Mouse (Mus musculus) CH12.LX (cell line): ENCODE results near the gene Slc16a2. TPM values are rescaled to one million over a fixed set of nuclear protein-coding genes. Genes with fewer than 3 reads are reported as not detected.

Experiments
- DNase-seq: peaks from one replicate; pipeline ENCODE4 v3.0.0-alpha.2; 2013; ENCODE audit errors: extremely low read depth
- H3K27ac ChIP-seq: 2 replicates; pipeline ENCODE4 v1.5.1; 2012; ENCODE audit warnings: low read depth, mild to moderate bottlenecking, control low read depth, moderate library complexity; ENCODE audit not compliant: insufficient read depth
- H3K27me3 ChIP-seq: replicated peaks from 2 replicates; pipeline ENCODE3; 2012; ENCODE audit warnings: inconsistent platforms
- H3K36me3 ChIP-seq, 2 experiments: replicated peaks in 1 of 2; 2 replicates each; pipeline versions ENCODE3 to v1.6.1; 2012; ENCODE audit warnings: inconsistent platforms in 1 of 2, low read length in 1 of 2, mild to moderate bottlenecking in 1 of 2, mixed read lengths in 1 of 2, moderate library complexity in 1 of 2; ENCODE audit not compliant: control insufficient read depth in 1 of 2, insufficient read depth in 1 of 2
- H3K4me1 ChIP-seq, 2 experiments: 2 replicates each; pipeline ENCODE4 v1.6.1; 2012; ENCODE audit warnings: inconsistent platforms in 1 of 2, moderate library complexity in 1 of 2; ENCODE audit not compliant: insufficient read depth in 2 of 2, control insufficient read depth in 1 of 2
- H3K4me2 ChIP-seq: 2 replicates; pipeline ENCODE4 v1.6.1; 2012; ENCODE audit warnings: low read depth, mild to moderate bottlenecking, control low read depth; ENCODE audit not compliant: poor library complexity, insufficient read depth, severe bottlenecking
- H3K4me3 ChIP-seq, 3 experiments: fragments of 150-350 bp in 1 of 3; sonication (generic) in 1 of 3; replicated peaks in 1 of 3; 2 replicates each; pipeline versions ENCODE3 to v1.5.1; 2011 to 2012; ENCODE audit warnings: low read depth in 2 of 3, low read length in 2 of 3, mild to moderate bottlenecking in 2 of 3, moderate library complexity in 2 of 3, control low read depth in 1 of 3, improper control_type of control experiment in 1 of 3, inconsistent platforms in 1 of 3, mixed read lengths in 1 of 3; ENCODE audit not compliant: poor library complexity in 1 of 3
- H3K79me2 ChIP-seq: replicated peaks from 2 replicates; pipeline ENCODE4 v1.6.1; 2012; ENCODE audit warnings: mild to moderate bottlenecking, moderate library complexity; ENCODE audit not compliant: control insufficient read depth, poor library complexity, insufficient read depth, severe bottlenecking; ENCODE audit errors: extremely low read depth
- H3K9ac ChIP-seq: 2 replicates; pipeline ENCODE4 v1.6.1; 2012; ENCODE audit warnings: low read depth, mild to moderate bottlenecking, control low read depth, moderate library complexity; ENCODE audit not compliant: insufficient read depth
- H3K9me3 ChIP-seq: replicated peaks from 2 replicates; pipeline ENCODE3; 2012; ENCODE audit warnings: low read length, inconsistent platforms, mixed read lengths
- BHLHE40 ChIP-seq: IDR thresholded peaks from 2 replicates; pipeline ENCODE4 v1.6.1; 2011; ENCODE audit warnings: mild to moderate bottlenecking, low read depth, low read length, improper control_type of control experiment
- CHD1 ChIP-seq: IDR thresholded peaks from 2 replicates; pipeline ENCODE4 v1.6.1; 2012; ENCODE audit warnings: low read depth, low read length, improper control_type of control experiment, inconsistent platforms
- CHD2 ChIP-seq: IDR thresholded peaks from 2 replicates; pipeline ENCODE4 v1.6.1; 2011; ENCODE audit warnings: low read length, improper control_type of control experiment
- CTCF ChIP-seq, 2 experiments: IDR thresholded peaks in 1 of 2; conservative IDR thresholded peaks in 1 of 2; 2 replicates each; pipeline ENCODE4 v1.5.1; 2011 to 2012; ENCODE audit warnings: low read depth in 2 of 2, low read length in 2 of 2, improper control_type of control experiment in 1 of 2, inconsistent platforms in 1 of 2, mild to moderate bottlenecking in 1 of 2, moderate library complexity in 1 of 2
- EP300 ChIP-seq: IDR thresholded peaks from 2 replicates; pipeline ENCODE4 v1.6.1; 2011; ENCODE audit warnings: low read length, improper control_type of control experiment
- HCFC1 ChIP-seq: IDR thresholded peaks from 2 replicates; pipeline ENCODE4 v1.6.1; 2012; ENCODE audit warnings: low read depth, mild to moderate bottlenecking, inconsistent platforms, low read length, improper control_type of control experiment
- IRF4 ChIP-seq: IDR thresholded peaks from 2 replicates; pipeline ENCODE4 v1.6.1; 2014; ENCODE audit warnings: low read depth, mild to moderate bottlenecking, inconsistent platforms, low read length, improper control_type of control experiment
- JUN ChIP-seq: IDR thresholded peaks from 2 replicates; pipeline ENCODE4 v1.6.1; 2011; ENCODE audit warnings: low read depth, mild to moderate bottlenecking, low read length, improper control_type of control experiment, moderate library complexity; ENCODE audit not compliant: insufficient read depth
- JUND ChIP-seq: conservative IDR thresholded peaks from 2 replicates; pipeline ENCODE4 v1.6.1; 2011; ENCODE audit warnings: low read depth, low read length, improper control_type of control experiment
- MAFK ChIP-seq: IDR thresholded peaks from 2 replicates; pipeline ENCODE4 v1.6.1; 2011; ENCODE audit warnings: low read length, improper control_type of control experiment; ENCODE audit not compliant: insufficient replicate concordance
- MAX ChIP-seq: IDR thresholded peaks from 2 replicates; pipeline ENCODE4 v1.6.1; 2011; ENCODE audit warnings: low read length, improper control_type of control experiment
- MXI1 ChIP-seq: IDR thresholded peaks from 2 replicates; pipeline ENCODE4 v1.6.1; 2011; ENCODE audit warnings: mild to moderate bottlenecking, low read depth, low read length, improper control_type of control experiment
- NELFE ChIP-seq: IDR thresholded peaks from 2 replicates; pipeline ENCODE4 v1.6.1; 2011; ENCODE audit warnings: low read depth, low read length, improper control_type of control experiment
- POLR2AphosphoS2 ChIP-seq: IDR thresholded peaks from 2 replicates; pipeline ENCODE4 v1.6.1; 2011; ENCODE audit warnings: low read depth, low read length, improper control_type of control experiment
- RCOR1 ChIP-seq: conservative IDR thresholded peaks from 2 replicates; pipeline ENCODE4 v1.6.1; 2012; ENCODE audit warnings: low read depth, mild to moderate bottlenecking, inconsistent platforms, low read length, improper control_type of control experiment
- SIN3A ChIP-seq: IDR thresholded peaks from 2 replicates; pipeline ENCODE4 v1.6.1; 2012; ENCODE audit warnings: low read length, improper control_type of control experiment, inconsistent platforms
- TBP ChIP-seq: conservative IDR thresholded peaks from 2 replicates; pipeline ENCODE4 v1.6.1; 2011; ENCODE audit warnings: low read depth, low read length, improper control_type of control experiment
- USF1 ChIP-seq: IDR thresholded peaks from 2 replicates; pipeline ENCODE4 v1.6.1; 2014; ENCODE audit warnings: low read depth, mild to moderate bottlenecking, inconsistent platforms, low read length, improper control_type of control experiment
- dilution Hi-C: fragments of 300-500 bp; cut with MboI; formaldehyde crosslinking; loops from 2 replicates; pipeline ENCODE4 v1.14.3; 2020; ENCODE audit warnings: low sequenced_read_pairs; ENCODE audit not compliant: extremely low pct_unique_long_range_greater_than_20kb, extremely low pct_ligation_motif_present
- in situ Hi-C: fragments of 300-500 bp; cut with MboI; formaldehyde crosslinking; loops from 3 replicates; pipeline ENCODE4 v1.14.3; 2019; ENCODE audit warnings: low sequenced_read_pairs, low pct_ligation_motif_present, low pct_unique_long_range_greater_than_20kb, mixed read lengths
- polyA plus RNA-seq: library from polyadenylated mRNA; unstranded; fragments of >175 nt; gene quantifications from 2 replicates; pipeline ENCODE4 v1.2.1, GENCODE M21; 2012; ENCODE audit warnings: low read depth; ENCODE audit not compliant: insufficient read length
- total RNA-seq, 2 experiments: library from RNA; depleted of rRNA; stranded (reverse); fragments of 300-350 nt in 1 of 2; fragments of >200 nt in 1 of 2; gene quantifications; 2 replicates each; pipeline ENCODE4 v1.2.3; 2012 to 2014

Slc16a2 gene
- total and polyA plus RNA-seq, 3 experiments = 0.32 to 2.2 (median 0.42) TPM

- Histone ChIP-seq H3K4me3 (no peak overlapping the region), H3K36me3 (no peaks in the 10 kb centered on the region), H3K27ac (no peak overlapping the region), H3K4me1 (no peaks in the 10 kb centered on the region), H3K27me3 (no peaks in the 10 kb centered on the region), H3K79me2 (no peaks in the 10 kb centered on the region), H3K4me2 (no peak overlapping the region), H3K9ac (no peak overlapping the region), H3K9me3 (no peaks in the 10 kb centered on the region)
- TF ChIP-seq MAFK (no peak), MAX (no peak), CHD1 (no peak), JUND (no peak), BHLHE40 (no peak), NELFE (no peak), HCFC1 (no peak), SIN3A (no peak), EP300 (no peak), RCOR1 (no peak), JUN (no peak), POLR2AphosphoS2 (no peak), CHD2 (no peak), CTCF (conservative IDR thresholded peaks at IDR 0.05 in 1 of 2, IDR thresholded peaks at IDR 0.05 in 1 of 2; ENCODE audit: low read depth in 2 of 2, low read length in 2 of 2) (no peak), TBP (no peak), MXI1 (no peak)
- in situ Hi-C loops (no loop called here), dilution Hi-C loops (no loop called here)
- no peak for DNase-seq
Observed at GRCm38 (mm10) chrX:103812690-103813089, 9.1 kb downstream of the Slc16a2 start.

- H3K4me2 ChIP-seq = no peak overlapping the region
- no peaks in the 10 kb centered on the region for H3K79me2 ChIP-seq
- dilution Hi-C loops (no loop called here), in situ Hi-C loops (no loop called here)
- no peaks in the 10 kb centered on the region for H3K9me3 ChIP-seq
- H3K36me3 ChIP-seq = no peaks in the 10 kb centered on the region
- no peak for DNase-seq
- no peak overlapping the region for H3K4me3 ChIP-seq
- no peak for TF ChIP-seq USF1
- TF ChIP-seq TBP = no peak
- no peak for TF ChIP-seq CTCF (conservative IDR thresholded peaks at IDR 0.05 in 1 of 2, IDR thresholded peaks at IDR 0.05 in 1 of 2; ENCODE audit: low read depth in 2 of 2, low read length in 2 of 2)
- TF ChIP-seq POLR2AphosphoS2 = no peak
- TF ChIP-seq IRF4 = no peak
- no peak overlapping the region for H3K9ac ChIP-seq
- no peaks in the 10 kb centered on the region for H3K27me3 ChIP-seq
- H3K27ac ChIP-seq = no peak overlapping the region
- H3K4me1 ChIP-seq = no peaks in the 10 kb centered on the region
Observed at GRCm38 (mm10) chrX:103810483-103810882, 11.3 kb downstream of the Slc16a2 start.
